Mouse (Mus musculus) gastrocnemius, adult 2 months (tissue): ENCODE data around the gene Gm49388. TPM values are rescaled to one million over a fixed set of nuclear protein-coding genes. Genes with fewer than 3 reads are reported as not detected.
A peak's percentile ranks its signal among the peaks of the same experiment; 100 is the strongest.
"Not testable (repeated sequence)": the region's sequence is repeated elsewhere in the genome, so short reads cannot be mapped to it uniquely, and the experiment has no call there.

Experiments used
- DNase-seq: peaks from one replicate; pipeline ENCODE4 v3.0.0; 2022
- H3K27ac ChIP-seq: fragments of 200-600 bp; 2 replicates; pipeline ENCODE4 v1.8.1; 2022; ENCODE audit warnings: mild to moderate bottlenecking
- H3K4me3 ChIP-seq: fragments of 200-600 bp; 2 replicates; pipeline ENCODE4 v1.8.1; 2022; ENCODE audit warnings: mild to moderate bottlenecking, moderate library complexity
- CTCF ChIP-seq: fragments of 200-600 bp; IDR thresholded peaks from 2 replicates; pipeline ENCODE4 v1.8.1; 2022; ENCODE audit warnings: antibody characterized with exemption, mild to moderate bottlenecking, moderate library complexity
- intact Hi-C: fragments of 180-260 bp; cut with DNase I; formaldehyde crosslinking; loops from one replicate; pipeline ENCODE4 v1.15.1; 2025
- total RNA-seq, 2 experiments: library from RNA; stranded (reverse); gene quantifications; 2 replicates each; pipeline ENCODE4 v1.2.3; 2021

The Gm49388 gene
- total RNA-seq, 2 experiments from 2014 or later, result 1.9 to 2.1 TPM

DNA sequence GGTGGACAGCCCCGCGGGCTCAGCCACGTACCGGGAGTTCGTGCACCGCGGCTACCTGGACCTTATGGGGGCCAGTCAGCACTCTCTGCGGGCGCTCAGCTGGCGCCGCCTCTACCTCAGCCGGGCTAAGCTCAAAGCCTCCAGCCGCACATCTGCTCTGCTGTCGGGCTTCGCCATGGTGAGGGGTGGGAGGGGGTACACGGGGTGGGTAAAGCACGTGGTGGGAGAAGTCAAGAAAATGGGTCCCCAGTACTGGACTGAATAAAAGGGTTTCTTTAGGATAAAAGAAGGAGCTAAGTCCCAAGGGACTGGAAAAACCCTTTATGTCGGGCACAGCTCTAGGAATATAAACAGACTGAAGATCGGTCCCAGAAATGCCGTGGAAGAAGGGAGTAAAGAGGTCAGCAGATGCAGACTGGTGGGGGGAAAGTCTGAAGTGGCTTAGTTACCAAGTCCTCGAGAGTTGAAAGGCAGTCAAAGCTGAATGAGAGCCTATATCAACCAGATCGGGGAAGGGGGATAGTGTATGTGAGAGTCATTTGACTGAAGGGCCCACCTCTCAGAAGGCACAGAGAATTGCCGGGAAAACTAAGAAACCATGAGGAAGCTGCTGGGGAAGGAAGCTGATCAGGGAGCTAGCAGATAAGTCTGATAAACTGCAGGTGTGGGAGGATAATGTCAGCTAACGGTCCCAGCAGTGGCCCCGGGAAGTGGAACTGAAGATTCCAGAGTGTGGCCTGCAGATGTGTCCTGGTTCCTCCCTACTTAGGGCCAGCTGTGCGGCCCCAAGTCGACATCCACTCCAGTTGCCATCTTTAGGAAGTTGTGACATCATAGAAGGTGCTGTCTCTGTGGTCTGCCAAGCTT, 15.1 kb upstream of the Gm49388 start:
- no peak for DNase-seq
- peak overlapping the region; percentile 84 for H3K4me3 ChIP-seq
- peak overlapping the region; percentile 96 for H3K27ac ChIP-seq
- TF ChIP-seq CTCF, result no peak
- intact Hi-C loops, result loop anchor here (10.0 kb wide), 1 partner anchor 435 kb away; the partner anchor contains the start of gene Cox6a2

DNA sequence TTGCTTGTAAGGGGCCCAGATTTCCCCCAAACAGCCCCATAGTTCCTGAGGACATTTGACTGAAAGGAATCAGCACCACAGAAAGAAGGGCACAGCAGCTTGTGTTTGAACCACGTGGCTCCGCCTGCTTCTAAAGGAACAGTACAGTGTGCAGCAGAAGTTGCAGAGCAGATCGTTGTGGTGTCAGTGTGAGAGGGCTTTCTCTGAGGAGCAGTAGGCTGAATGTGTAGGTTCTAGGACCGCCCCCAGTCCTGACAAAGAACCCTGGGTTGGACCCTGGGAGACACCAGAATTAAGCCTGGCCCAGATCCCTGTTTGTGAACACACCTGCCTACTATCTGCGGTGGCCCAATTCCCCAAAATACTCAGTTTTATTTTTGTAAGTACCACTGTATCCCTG, 14.1 kb upstream of the Gm49388 start:
- intact Hi-C loops, result loop anchor here (10.0 kb wide), 1 partner anchor 434 kb away; the partner anchor contains the start of gene Cox6a2
- no peak overlapping the region for H3K27ac ChIP-seq
- no peak for TF ChIP-seq CTCF
- no peak for DNase-seq
- no peak overlapping the region for H3K4me3 ChIP-seq

DNA sequence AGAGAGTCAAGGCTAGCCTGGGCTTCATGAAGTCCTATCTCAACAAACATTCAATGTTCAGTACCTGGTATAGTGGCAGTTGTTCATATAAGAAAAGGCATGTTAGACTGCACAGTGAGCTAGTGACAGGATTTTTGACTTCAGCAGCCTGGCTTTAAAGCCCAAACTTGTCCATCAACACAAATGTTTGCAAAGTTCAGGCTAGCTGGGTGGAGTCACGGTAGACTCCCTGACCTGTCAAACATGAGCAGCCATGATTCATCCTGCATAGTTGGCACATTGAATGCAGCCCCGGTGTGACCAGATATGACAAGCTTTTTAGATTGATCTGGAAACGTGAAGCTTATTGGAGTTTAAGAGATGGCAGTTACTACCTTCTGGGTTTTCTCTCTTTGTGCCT, 13.3 kb upstream of the Gm49388 start:
- TF ChIP-seq CTCF, result no peak
- H3K27ac ChIP-seq, result no peak overlapping the region
- H3K4me3 ChIP-seq, result no peak overlapping the region
- no peak for DNase-seq
- intact Hi-C loops, result loop anchor here (10.0 kb wide), 1 partner anchor 433 kb away; the partner anchor contains the start of gene Cox6a2

DNA sequence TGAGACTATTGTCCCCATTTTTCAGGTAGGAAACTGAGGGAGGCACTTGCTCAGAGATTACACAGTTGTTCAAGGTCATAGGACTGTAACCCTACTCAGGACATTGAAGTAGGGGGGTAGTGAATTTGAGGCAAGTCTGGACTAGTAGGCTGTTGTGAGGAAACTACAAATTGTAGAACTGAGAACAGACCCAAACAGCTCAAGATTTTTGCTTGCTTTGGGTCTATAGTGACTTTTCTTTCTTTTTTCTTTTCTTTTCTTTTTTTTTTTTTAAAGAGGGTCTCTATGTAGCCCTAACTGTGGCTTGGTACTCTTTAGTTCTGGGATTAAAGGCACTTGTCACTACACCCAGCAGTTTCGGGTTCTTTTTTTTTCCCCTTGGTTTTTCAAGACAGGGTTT, 12.9 kb upstream of the Gm49388 start:
- TF ChIP-seq CTCF, result no peak
- no peak for DNase-seq
- intact Hi-C loops, result loop anchor here (10.0 kb wide), 1 partner anchor 432 kb away; the partner anchor contains the start of gene Cox6a2
- no peak overlapping the region for H3K4me3 ChIP-seq
- no peak overlapping the region for H3K27ac ChIP-seq

DNA sequence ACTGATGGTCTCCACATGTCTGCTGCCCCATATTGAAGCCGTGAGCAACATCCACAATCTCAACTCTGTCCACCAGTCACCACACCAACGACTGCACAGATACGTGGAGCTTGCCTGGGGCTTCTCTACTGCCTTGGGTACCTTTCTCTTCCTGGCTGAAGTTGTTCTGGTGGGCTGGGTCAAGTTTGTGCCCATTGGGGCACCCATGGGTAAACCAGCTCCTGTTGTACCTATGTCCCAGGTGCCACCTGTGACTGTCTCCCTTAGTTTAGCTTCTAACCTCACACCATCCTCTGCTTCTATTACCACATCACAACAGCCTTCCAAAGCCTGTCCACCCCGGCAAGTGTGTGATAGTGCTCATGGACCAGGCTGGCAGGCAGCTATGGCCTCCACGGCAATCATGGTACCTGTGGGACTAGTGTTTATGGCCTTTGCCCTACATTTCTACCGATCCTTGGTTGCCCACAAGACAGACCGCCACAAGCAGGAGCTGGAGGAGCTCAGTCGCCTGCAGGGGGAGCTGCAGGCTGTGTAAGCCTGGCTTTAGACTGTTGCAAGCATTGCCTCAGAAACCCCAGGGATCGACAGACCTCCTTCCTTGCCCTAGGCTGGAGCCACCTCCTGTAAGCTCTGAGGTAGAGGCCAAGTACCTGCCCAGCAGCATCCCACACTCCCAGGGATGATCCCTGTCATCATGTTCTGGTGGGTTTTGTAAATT, 11.6 kb upstream of the Gm49388 start:
- Histone ChIP-seq H3K4me3 (no peak overlapping the region), H3K27ac (no peak overlapping the region)
- intact Hi-C loops, result loop anchor here (10.0 kb wide), 1 partner anchor 431 kb away; the partner anchor contains the start of gene Cox6a2
- peak; percentile 78 for TF ChIP-seq CTCF
- peak; percentile 71 for DNase-seq

DNA sequence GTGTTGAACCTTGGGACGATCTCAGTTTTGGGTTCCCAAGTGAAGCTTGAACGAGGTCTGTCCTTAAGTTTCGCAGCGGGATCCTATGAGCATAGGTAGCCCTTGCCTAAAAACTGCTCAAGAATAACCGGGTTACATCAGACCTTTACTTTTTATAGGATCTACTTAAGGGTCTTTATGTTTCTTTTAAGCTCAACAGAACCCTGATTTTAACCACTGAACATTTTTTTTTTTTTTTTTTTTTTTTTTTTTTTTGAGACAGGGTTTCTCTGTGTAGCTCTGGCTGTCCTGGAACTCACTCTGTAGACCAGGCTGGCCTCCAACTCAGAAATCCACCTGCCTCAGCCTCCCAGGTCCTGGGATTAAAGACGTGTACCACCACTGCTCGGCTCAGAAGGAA, 9.6 kb upstream of the Gm49388 start:
- DNase-seq, result not testable (repeated sequence)
- intact Hi-C loops, result loop anchor here (10.0 kb wide), 1 partner anchor 429 kb away; the partner anchor contains the start of gene Cox6a2
- Histone ChIP-seq H3K4me3 (peak overlapping the region; percentile 83), H3K27ac (peak overlapping the region; percentile 100)

DNA sequence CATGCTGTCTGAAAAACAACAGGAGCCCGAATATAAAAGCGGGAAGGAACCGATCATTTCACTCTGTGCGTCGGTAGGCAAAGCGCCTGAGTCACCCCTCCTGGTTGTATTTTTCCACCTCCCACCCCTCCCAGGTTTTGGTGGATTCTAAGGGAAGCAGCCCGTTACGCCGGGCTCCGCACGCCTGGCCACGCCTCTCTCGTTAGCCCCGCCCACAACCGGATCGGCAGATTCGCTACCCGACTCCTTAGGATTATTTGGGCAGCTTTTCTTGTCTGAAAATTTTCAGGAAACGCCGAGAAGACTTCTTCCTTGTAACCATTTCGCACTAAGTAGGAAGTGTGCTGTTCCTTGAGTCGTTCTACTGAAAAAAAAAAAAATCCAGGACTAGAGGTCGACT, 9.0 kb upstream of the Gm49388 start, which contains the start of gene Setd1a:
Gene Setd1a, plus strand, starts transcription at position 245 of the 400 bp plus-strand sequence.
- intact Hi-C loops, result loop anchor here (10.0 kb wide), 1 partner anchor 428 kb away; the partner anchor contains the start of gene Cox6a2
- peak; percentile 93 for DNase-seq

DNA sequence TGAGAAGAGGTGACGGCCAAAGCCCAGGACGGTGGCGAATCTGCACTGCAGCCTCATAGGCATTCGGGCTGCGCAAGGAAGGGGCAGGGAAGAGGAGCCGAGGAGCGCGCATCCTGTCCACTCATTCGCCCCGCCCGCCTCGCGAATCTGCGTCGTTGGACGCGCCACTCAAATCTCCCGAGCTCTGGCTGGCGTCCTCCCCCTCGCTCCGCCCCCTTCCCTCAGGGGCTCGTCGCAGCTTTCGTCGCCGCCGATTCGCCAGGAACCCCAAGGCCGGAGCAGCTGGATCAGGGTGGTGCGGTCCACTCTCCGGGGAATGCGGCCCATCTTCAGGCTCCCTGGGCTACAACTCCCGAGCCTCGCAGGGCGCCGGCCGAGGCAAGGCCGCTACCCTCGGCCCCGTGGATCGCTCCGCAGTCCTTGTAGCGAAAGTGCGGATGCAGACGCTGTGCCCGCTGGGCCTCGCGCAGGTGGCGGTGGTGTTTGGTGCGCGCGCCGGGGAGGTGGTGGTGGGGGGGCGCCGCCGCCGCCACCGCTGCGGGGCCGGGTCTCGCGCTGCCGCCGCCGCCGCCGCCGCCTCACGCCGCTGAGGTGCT, 8.4 kb upstream of the Gm49388 start:
- intact Hi-C loops, result loop anchor here (10.0 kb wide), 1 partner anchor 428 kb away; the partner anchor contains the start of gene Cox6a2
- peak; percentile 98 for DNase-seq
- Histone ChIP-seq H3K4me3 (peak overlapping the region; percentile 83), H3K27ac (peak overlapping the region; percentile 100)
- TF ChIP-seq CTCF, result no peak

More for the DNA sequence above, 9.0 kb upstream of the Gm49388 start, which contains the start of gene Setd1a:
- TF ChIP-seq CTCF, result no peak
- Histone ChIP-seq H3K27ac (peak within 1 kb of the TSS; percentile 100), H3K4me3 (peak within 1 kb of the TSS; percentile 83)

DNA sequence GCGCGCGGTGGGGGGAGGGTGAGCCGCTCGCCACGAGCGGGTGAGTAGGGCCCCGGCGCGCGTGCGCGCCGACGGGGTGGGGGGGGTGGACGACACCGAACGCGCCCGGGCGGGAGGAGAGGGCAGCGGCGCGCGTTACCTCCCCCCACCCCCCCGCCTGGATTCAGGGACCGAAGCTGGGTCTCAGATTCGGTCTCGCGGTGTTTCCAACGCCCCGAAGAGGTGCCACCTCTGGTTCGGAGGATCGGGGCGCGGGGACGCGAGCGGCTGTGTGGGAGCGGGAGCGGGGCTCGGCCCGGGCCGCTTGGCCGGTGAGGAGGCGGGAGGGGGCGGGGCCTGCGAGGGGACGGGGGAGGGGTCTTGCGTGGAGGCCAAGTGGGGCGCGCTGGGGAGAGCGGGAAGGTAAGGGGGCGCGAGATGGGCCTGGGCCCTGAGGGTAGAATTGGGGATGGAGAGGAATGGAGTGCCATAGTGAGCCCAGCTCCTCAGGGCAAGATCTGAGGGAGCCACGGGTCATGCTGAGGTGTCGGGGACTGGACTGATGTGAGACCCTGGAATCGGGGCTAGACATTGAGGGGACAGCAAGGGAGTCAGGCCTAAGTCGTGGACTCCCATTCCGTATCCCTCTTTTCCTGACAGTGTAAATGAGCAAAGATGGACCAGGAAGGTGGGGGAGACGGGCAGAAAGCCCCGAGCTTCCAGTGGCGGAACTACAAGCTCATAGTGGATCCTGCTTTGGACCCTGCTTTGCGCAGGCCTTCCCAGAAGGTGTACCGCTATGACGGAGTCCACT, 7.7 kb upstream of the Gm49388 start:
- TF ChIP-seq CTCF, result no peak
- DNase-seq, result peak; percentile 75
- H3K4me3 ChIP-seq, result peak overlapping the region; percentile 83
- peak overlapping the region; percentile 100 for H3K27ac ChIP-seq
- intact Hi-C loops, result loop anchor here (10.0 kb wide), 1 partner anchor 427 kb away; the partner anchor contains the start of gene Cox6a2

DNA sequence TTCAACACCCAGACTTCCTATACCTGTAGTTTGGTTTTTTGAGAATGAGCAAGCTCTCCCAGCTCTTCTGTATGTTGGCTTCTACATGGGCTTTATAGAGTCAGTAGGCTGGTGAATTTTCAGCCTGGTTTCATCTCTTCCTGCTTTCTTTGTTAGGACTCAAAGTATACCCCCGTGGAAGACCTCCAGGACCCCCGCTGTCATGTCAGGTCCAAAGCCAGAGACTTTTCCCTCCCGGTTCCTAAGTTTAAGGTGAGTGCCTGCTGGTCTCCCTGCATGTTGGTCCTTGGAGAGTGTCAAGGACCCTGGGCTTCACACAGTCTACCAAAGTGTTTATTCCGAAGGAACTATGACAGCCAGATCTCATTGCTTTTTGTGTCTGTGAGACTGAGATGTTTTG, 7.1 kb upstream of the Gm49388 start:
- no peak for DNase-seq
- no peak overlapping the region; the same call in 1 of the 2 replicates for H3K27ac ChIP-seq
- intact Hi-C loops, result loop anchor here (10.0 kb wide), 1 partner anchor 426 kb away; the partner anchor contains the start of gene Cox6a2
- H3K4me3 ChIP-seq, result peak overlapping the region; percentile 83
- no peak for TF ChIP-seq CTCF

DNA sequence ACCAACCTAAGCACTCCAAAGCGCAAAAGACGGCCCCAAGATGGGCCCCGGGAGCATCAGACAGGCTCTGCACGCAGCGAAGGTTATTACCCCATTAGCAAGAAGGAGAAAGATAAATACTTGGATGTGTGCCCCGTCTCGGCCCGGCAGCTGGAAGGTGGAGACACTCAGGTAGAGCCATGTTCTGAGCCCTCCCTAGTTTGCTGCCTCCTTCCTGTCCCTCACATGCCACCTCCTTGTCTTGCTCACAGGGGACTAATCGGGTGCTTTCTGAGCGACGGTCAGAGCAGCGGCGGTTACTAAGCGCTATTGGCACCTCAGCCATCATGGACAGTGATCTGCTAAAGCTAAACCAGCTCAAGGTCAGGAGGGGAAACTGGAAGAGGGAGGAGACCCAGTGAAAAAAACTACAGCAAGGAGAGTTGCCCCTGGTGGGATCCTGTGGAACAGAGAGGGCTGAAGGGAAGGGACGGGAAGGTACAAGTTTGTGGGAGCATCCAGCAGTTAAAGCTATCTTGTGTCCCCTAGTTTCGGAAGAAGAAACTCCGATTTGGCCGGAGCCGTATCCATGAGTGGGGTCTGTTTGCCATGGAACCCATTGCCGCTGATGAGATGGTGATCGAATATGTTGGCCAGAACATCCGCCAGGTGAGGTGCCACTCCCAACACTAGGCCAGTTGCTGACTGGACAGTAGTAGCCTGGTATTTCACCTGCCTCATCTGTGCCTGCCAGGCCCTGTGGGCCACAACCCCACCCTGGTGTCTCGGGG, 11.9 kb downstream of the Gm49388 start:
- H3K27ac ChIP-seq, result no peak overlapping the region
- no peak overlapping the region for H3K4me3 ChIP-seq
- no peak for TF ChIP-seq CTCF
- intact Hi-C loops, result no loop called here
- no peak for DNase-seq
